Mouse (Mus musculus): ENCODE data around the gene Mrs2.

- TF ChIP-seq CTCF (IDR thresholded peaks at IDR 0.05; ENCODE audit: extremely low read depth, insufficient read length, insufficient replicate concordance, low read depth, low read length) (no peak), POLR2A (IDR thresholded peaks at IDR 0.05; ENCODE audit: low read depth, low read length) (no peak)
Measured at GRCm38 (mm10) chr13:25020540-25020892, 337 bp upstream of the Mrs2 start.

Data from small intestine, adult 2 months (tissue).